Mouse (Mus musculus) kidney, postnatal 4 days (tissue): Measurements from ENCODE around the gene Osbpl6.

ENCODE experiments used
- DNase-seq, 2 experiments: peaks; one replicate each; pipeline ENCODE4 v3.0.0; 2021; ENCODE audit warnings: mixed read lengths in 2 of 2

The Osbpl6 gene

DNA sequence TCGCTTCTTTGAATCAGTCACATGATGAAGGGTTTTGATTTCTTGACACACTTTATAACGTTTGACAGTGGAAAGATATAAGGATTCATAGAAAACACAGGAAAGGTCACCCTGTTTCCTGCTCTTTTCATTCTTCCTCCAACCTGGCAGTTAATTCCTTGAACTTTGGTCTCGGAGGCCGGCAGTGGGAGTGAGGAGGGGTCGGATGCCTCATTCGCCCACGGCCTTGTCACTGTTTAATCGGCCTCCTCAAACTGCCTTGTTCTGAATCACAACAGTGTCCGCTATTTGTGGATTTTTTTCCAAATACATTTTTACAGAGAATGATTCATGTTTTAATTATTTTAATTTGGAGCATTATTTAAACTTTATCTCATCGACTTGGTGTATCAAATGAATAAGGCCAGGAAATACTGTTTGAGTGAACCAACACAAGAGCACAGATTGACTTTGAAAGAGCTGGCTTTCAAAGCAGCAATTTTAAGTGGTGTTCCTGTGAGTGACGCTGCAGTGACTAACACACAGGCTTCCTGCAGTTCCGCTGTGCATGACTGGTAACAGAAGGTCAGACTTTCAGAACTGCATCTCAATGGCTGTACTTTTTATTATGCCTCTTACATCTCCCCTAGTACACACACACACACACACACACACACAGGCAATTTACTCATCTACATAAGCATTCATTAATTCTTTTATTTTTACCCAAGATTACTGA lies 98.0 kb downstream of the Osbpl6 start:
- DNase-seq = peak; percentile 41 to 64

GRCm38 (mm10) chr2:76504989-76505388 lies 98.7 kb downstream of the Osbpl6 start:
- DNase-seq = no peak

DNA sequence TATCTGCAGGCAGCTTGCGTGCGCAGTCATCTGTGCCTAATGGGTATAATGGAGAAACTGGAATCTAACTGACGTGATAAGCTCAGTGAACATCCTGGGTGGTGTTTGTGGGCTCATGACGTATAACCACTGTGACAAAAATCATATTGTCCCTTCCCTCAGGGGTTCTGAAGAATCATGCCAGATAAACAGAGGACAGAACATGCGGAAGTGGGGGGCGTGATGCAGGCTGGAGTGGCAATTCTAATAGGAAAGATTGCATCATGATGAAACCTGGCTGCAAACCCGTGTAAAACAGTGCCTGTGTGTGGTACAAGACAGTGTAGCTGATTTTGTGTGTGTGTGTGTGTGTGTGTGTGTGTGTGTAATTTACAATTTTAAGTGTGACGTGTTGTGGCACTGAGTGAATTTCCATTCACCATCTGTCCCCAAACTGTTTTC lies 105.0 kb downstream of the Osbpl6 start:
- no peak for DNase-seq

GRCm38 (mm10) chr2:76512133-76512532 lies 105.8 kb downstream of the Osbpl6 start:
- DNase-seq = no peak

- DNase-seq = no peak
Observed at GRCm38 (mm10) chr2:76512888-76513287, 106.6 kb downstream of the Osbpl6 start.

- no peak for DNase-seq
Observed at GRCm38 (mm10) chr2:76513296-76513695, 107.0 kb downstream of the Osbpl6 start.

DNA sequence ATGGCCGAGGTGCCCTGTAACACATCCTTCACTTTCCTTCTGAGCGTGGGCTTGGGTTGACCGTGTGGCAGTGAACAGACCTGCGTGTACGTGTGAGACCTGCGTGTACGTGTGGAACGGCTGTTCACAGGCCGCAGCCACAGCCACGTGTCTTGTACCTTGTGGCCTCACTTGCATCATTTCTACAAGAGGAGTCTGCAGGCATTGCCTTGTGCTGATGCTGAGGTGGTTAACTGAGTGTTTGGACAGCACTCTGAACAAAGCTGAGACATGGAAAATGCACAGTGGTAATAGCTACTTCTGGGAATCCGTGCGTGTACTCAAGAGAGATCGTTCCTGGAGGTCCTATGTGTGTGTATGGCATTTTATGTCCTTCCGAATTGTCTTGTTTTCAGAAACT lies 111.2 kb downstream of the Osbpl6 start:
- no peak for DNase-seq

- DNase-seq = no peak
Observed at GRCm38 (mm10) chr2:76518407-76519063, 112.2 kb downstream of the Osbpl6 start.

GRCm38 (mm10) chr2:76521585-76521984 lies 115.3 kb downstream of the Osbpl6 start:
- DNase-seq = no peak

GRCm38 (mm10) chr2:76524451-76524850 lies 118.1 kb downstream of the Osbpl6 start:
- DNase-seq = no peak

DNA sequence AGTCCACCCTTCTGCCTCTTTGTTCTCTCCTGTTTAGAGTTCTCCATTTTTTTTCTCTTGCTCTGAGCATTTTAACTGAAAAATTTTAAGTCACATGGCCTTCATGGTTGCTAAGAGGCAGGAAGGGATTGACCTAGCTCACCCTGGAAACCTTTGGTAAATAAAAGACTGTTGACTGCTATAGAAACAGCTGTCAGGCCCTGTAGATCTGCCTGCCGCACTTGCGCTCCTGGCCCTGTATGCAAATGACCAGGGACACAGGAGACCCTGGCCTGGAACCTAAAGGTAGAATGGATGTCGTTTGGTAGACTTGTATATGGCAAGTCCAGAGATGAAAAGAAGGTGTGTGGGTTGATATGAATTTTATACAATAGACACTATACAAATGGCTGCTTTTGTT lies 119.3 kb downstream of the Osbpl6 start:
- DNase-seq = no peak

DNA sequence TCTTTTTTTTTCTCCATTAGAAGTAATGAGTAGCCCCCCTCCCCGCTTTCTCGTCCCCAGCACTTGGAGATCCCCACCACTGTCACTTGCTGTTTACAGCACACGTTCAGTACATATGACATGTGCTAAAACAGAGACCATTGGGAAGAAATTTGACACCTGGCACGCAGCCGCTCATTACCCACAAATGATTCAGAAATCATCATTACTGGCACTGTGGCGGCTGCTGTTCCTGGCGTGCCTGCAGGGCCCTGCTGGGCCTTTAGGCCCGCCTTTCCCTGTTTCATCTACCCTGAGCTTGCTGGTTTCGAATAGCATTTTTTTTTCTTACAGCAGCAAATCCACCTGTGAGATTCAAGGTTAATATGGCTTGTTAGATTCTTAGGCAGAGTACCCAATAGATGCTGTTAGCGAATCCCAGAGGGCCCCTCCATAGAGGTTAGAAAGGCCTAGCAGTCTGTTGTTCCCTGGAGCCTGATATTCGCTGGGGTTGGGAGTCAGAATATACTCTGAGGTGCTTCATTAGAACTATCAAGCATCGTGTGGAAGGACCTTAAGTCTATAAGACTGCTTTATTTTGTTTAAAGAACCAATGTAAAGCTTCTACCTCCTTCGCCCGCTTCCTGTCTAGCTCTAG lies 126.3 kb downstream of the Osbpl6 start:
- no peak for DNase-seq

DNA sequence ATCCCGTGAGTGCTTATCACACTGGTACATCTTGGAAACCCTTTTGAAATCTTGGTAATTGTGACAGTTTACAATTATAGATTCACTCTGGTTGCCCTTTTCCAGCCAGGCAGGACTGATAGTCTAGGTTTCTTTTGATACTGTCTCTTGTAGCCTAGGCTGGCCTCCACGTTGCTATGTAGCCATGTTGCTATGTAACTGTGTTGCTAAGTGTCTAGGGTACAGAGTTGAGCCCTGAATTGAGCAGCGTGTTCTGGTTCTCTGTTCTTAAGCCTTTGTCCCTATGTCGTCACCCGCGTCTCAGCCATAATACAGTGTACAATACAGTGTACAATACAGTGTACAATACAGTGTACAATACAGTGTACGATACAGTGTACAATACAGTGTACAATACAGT lies 128.6 kb downstream of the Osbpl6 start:
- DNase-seq = no peak

DNA sequence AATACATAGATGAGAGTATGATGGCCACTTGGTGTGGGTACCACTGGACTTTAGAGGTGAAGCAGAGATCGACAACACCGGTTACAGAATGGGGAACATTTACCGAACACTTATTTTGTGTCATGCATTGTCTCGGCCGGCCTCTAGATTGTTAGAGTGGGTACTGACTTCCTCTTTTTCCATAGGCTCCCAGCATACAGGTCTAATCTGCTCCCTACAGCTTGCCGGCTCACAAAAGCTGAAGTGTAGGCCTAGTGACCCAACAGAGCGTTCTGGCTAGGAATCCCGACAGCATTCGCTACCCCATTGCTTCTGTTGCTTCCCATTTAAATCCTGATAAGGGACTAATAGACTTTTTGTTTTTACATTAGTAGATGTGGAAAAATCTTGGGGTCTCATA lies 135.6 kb downstream of the Osbpl6 start:
- no peak for DNase-seq

- no peak for DNase-seq
Observed at GRCm38 (mm10) chr2:76542921-76543320, 136.6 kb downstream of the Osbpl6 start.

- DNase-seq = no peak
Observed at GRCm38 (mm10) chr2:76545539-76545938, 139.2 kb downstream of the Osbpl6 start.

GRCm38 (mm10) chr2:76548171-76548570 lies 141.9 kb downstream of the Osbpl6 start:
- DNase-seq = no peak

DNA sequence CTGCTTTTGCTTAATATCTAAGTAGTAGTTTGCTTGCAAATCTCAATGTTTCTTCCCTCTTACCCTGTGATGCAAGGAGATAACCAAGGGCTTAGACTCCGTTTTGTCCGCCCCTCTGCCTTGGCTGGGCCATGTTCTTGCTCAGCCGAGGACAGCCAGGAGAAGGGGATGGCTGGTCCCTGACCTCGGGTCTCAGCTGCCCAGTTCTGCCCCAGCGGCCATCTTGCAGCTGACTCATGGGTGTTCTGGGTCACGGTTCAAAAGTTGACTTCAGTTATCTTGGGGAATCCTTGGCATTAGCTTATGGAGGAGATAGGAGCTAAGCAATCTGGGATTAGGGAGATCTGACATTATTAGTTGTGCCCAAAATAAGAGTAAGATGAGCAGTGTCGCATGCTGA lies 142.5 kb downstream of the Osbpl6 start:
- no peak for DNase-seq

DNA sequence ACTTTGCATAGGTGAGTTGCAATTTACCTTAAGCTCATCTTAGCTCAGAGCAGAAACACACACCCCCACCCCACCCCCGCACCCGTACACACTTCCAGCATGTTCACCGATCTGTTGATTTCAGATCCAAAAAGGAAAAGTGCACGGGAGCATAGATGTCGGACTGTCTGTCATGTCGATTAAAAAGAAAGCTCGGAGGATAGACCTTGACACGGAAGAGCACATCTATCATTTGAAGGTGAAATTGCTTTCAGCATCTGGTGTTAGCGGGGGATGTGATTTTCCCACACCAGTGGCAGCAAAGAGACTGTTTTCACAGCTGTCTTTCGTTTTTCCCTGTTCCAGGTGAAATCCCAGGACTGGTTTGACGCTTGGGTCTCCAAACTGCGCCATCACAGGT lies 143.0 kb downstream of the Osbpl6 start:
- no peak for DNase-seq

DNA sequence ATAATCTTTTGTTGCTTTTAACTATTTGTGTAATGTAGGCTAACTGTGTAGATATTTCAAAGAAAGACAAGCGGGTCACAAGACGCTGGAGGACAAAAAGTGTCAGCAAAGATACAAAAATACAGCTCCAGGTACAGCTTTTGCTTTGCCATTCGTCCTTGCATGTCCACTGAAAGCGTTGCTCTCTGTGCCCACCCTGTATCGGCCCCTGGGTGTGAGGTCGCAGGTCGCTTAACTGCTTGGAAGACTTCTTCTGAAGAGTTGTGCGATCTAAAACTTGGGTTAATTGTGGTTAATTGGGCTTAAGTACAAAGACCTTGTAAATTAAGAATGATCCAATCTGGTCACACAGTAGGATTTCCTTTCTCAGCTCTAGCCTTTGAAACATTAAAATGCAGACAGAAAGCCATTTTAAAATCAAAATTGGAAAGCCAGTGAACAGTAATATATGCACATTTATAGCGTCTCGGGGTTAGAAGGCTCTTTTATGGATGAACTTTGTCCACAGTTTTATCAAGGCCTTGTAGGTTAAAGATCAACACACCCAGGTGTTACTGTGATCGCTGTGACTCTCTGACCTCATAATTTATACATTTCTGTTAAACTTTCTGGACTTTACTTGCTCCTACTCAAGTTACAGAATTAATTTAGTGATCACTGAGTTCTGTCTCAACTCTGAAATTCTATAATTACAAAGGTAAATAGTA lies 149.7 kb downstream of the Osbpl6 start:
- DNase-seq = no peak

- DNase-seq = no peak
Observed at GRCm38 (mm10) chr2:76560146-76560545, 153.8 kb downstream of the Osbpl6 start.

- DNase-seq = peak; percentile 68 to 79
Observed at GRCm38 (mm10) chr2:76563862-76564261, 157.6 kb downstream of the Osbpl6 start.

DNA sequence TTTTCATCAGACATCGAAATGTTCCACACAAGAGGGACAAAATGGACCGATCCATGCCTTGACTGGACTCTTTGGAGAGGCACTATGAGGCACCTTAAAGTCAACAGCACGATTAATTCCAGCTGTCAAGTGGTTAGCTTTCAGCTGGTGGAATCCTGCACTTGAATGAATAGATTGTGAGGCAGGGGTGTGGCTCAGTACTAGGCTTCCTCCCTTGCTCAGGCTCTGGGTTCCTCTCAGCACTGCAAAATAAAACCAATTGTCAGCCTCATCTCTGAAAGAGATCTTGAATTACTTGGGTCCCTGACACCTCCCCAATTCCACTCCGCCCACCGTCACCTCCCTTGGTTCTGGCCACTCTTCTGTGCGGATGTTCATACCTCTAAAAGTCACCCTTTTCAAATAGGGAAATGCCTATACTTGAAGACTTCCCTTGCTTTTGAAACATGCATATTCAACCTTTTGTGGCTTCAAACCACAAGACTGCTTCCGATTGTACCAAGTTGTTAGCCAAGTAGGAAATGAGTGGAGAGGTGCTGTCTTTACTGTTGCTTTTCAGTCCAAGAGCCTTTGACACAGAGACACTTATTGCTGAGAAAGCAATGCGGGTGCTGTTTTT lies 160.7 kb downstream of the Osbpl6 start:
- no peak for DNase-seq
